Mouse (Mus musculus) CH12F3 (cell line): ENCODE results near the gene Card9.

ENCODE experiments used
- in situ Hi-C: fragments of 300-500 bp; cut with MboI; formaldehyde crosslinking; loops from 2 replicates; pipeline ENCODE4 v1.14.3; 2020; ENCODE audit warnings: low sequenced_read_pairs

The Card9 gene

GRCm38 (mm10) chr2:26329402-26329801 is 31.3 kb downstream of the Card9 start:
- in situ Hi-C loops: loop anchor here (10.0 kb wide), 1 partner anchor 235 kb away; no protein-coding TSS in a partner anchor

GRCm38 (mm10) chr2:26327852-26328251 is 32.9 kb downstream of the Card9 start:
- in situ Hi-C loops: loop anchor here (10.0 kb wide), 1 partner anchor 237 kb away; no protein-coding TSS in a partner anchor

- in situ Hi-C loops: loop anchor here (10.0 kb wide), 1 partner anchor 239 kb away; no protein-coding TSS in a partner anchor
Measured at GRCm38 (mm10) chr2:26325386-26326181, 35.1 kb downstream of the Card9 start.

GRCm38 (mm10) chr2:26324917-26325316 is 35.8 kb downstream of the Card9 start:
- in situ Hi-C loops: loop anchor here (10.0 kb wide), 1 partner anchor 240 kb away; no protein-coding TSS in a partner anchor

GRCm38 (mm10) chr2:26323589-26324325 is 37.0 kb downstream of the Card9 start:
- in situ Hi-C loops: loop anchor here (10.0 kb wide), 1 partner anchor 241 kb away; no protein-coding TSS in a partner anchor

- in situ Hi-C loops: loop anchor here (10.0 kb wide), 1 partner anchor 244 kb away; no protein-coding TSS in a partner anchor
Measured at GRCm38 (mm10) chr2:26320245-26321185, 40.2 kb downstream of the Card9 start.

- in situ Hi-C loops: loop anchor here (10.0 kb wide), 1 partner anchor 245 kb away; no protein-coding TSS in a partner anchor
Measured at GRCm38 (mm10) chr2:26319519-26320244, 41.0 kb downstream of the Card9 start.

GRCm38 (mm10) chr2:26319109-26319508 is 41.6 kb downstream of the Card9 start:
- in situ Hi-C loops: no loop called here

GRCm38 (mm10) chr2:26317991-26318672 is 42.6 kb downstream of the Card9 start:
- in situ Hi-C loops: no loop called here

- in situ Hi-C loops: no loop called here
Measured at GRCm38 (mm10) chr2:26317371-26317770, 43.3 kb downstream of the Card9 start.

GRCm38 (mm10) chr2:26316576-26317246 is 44.0 kb downstream of the Card9 start:
- in situ Hi-C loops: no loop called here

- in situ Hi-C loops: no loop called here
Measured at GRCm38 (mm10) chr2:26315925-26316311, 44.8 kb downstream of the Card9 start.

GRCm38 (mm10) chr2:26315072-26315924 is 45.4 kb downstream of the Card9 start, which contains the start of gene Gpsm1:
TSS of gene Gpsm1 (plus strand) at chr2:26315515.
- in situ Hi-C loops: no loop called here

- in situ Hi-C loops: no loop called here
Measured at GRCm38 (mm10) chr2:26314281-26315071, 46.2 kb downstream of the Card9 start.

- in situ Hi-C loops: no loop called here
Measured at GRCm38 (mm10) chr2:26313394-26313793, 47.3 kb downstream of the Card9 start.

- in situ Hi-C loops: no loop called here
Measured at GRCm38 (mm10) chr2:26312812-26313211, 47.9 kb downstream of the Card9 start.

- in situ Hi-C loops: no loop called here
Measured at GRCm38 (mm10) chr2:26311936-26312335, 48.8 kb downstream of the Card9 start.
